Mouse (Mus musculus): ENCODE results near the gene Bhlhe41. TPM values are rescaled to one million over a fixed set of nuclear protein-coding genes. Genes with fewer than 3 reads are reported as not detected.

Gene Bhlhe41
- polyA plus RNA-seq, 1 experiment from 2014 or later, result 8.5 TPM

DNA sequence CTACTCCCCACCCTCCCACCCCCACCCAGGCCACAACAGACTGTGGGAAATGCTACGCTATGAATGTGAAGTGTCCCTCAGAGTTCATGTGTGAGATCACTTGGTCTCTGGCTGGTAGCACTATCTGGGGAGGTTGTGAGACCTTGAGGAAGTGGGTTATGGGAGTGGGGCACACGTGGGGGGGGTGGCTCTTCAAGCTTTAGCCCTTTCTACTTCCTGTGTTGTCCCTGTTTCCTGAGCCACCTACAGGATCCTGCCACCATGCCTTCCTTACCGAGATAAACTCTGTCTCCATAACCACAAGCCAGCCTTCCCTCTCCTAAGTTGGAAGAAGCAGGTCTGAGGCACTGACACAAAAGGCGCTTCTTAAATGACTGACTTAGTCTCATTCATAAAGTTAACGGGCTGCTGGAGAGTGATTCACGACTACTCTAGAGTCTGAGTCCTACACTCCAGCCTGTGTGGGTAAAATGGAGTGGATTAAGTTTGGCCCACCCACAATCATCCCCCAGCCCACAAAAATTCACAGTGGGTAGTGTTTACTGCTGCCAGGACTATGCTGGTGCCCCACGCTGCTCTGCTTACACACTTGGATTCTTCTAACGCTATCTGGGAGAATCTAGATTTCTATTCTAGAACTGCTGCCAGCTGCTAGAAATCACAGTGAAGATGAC, 29.4 kb upstream of the Bhlhe41 start:
- ATAC-seq (replicated peaks; ENCODE audit: insufficient number of reproducible peaks, low FRiP score, low TSS enrichment), result no peak
- H3K9ac ChIP-seq (ENCODE audit: low read depth, low read length), result no peak overlapping the region
- H3K36me3 ChIP-seq (ENCODE audit: control insufficient read depth, insufficient read depth, low read length), result no peaks in the 10 kb centered on the region
- 0 out of 2 replicates have a peak, but pooled peaks cover 2% of the 10 kb centered on the region for H3K4me1 ChIP-seq (ENCODE audit: control insufficient read depth, insufficient read depth, low read length)
- H3K27me3 ChIP-seq (ENCODE audit: control insufficient read depth, insufficient read depth, low read length), result no peaks in the 10 kb centered on the region
- H3K4me2 ChIP-seq, result no peak overlapping the region
- H3K27ac ChIP-seq (ENCODE audit: low read depth, low read length), result no peak overlapping the region
- H3K9me3 ChIP-seq (replicated peaks; ENCODE audit: control insufficient read depth, low read length), result no peaks in the 10 kb centered on the region
- H3K4me3 ChIP-seq (ENCODE audit: low read depth, low read length), result no peak overlapping the region
- WGBS (ENCODE audit: insufficient replicate concordance), result 68% methylated on average over 8 of the region's 8 CpGs

DNA sequence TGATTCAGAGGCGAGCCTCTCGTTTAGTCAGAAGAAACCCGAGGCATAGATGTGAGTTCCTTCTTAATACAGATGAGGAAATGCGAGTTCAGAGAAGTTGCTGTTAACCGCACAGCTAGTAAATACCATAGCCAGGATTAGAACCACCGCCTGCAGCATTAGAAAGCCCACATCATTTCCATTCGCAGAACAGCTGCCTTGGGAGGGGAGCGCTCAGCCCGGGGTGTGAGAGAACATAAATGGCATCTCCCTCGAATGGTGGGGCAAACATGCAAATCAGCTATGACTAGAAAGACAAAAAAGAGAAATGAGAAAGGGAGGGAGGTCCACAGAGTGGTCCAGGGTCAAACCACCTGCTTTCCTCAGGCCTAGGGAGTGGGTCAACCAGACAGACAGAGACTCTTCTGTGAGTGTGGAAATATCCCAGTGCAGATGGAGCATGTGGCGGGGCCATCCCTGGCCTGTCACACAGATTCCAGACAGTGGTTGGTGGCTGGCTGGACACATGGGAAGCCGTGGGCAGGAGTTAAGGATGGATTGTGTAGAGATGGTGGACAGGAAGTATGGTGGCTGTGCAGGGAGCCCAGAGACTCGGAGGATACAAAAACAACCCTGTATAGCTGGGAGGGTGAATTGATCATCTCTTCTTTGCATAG, 28.1 kb upstream of the Bhlhe41 start:
- no peak for ATAC-seq (replicated peaks; ENCODE audit: insufficient number of reproducible peaks, low FRiP score, low TSS enrichment)
- Histone ChIP-seq H3K9ac (ENCODE audit: low read depth, low read length) (no peak overlapping the region), H3K9me3 (replicated peaks; ENCODE audit: control insufficient read depth, low read length) (no peaks in the 10 kb centered on the region), H3K4me3 (ENCODE audit: low read depth, low read length) (no peak overlapping the region), H3K4me2 (no peak overlapping the region), H3K27me3 (ENCODE audit: control insufficient read depth, insufficient read depth, low read length) (no peaks in the 10 kb centered on the region), H3K36me3 (ENCODE audit: control insufficient read depth, insufficient read depth, low read length) (no peaks in the 10 kb centered on the region), H3K27ac (ENCODE audit: low read depth, low read length) (no peak overlapping the region), H3K4me1 (ENCODE audit: control insufficient read depth, insufficient read depth, low read length) (0 out of 2 replicates have a peak, but pooled peaks cover 2% of the 10 kb centered on the region)
- WGBS (ENCODE audit: insufficient replicate concordance), result 77% methylated on average over 13 of the region's 13 CpGs

DNA sequence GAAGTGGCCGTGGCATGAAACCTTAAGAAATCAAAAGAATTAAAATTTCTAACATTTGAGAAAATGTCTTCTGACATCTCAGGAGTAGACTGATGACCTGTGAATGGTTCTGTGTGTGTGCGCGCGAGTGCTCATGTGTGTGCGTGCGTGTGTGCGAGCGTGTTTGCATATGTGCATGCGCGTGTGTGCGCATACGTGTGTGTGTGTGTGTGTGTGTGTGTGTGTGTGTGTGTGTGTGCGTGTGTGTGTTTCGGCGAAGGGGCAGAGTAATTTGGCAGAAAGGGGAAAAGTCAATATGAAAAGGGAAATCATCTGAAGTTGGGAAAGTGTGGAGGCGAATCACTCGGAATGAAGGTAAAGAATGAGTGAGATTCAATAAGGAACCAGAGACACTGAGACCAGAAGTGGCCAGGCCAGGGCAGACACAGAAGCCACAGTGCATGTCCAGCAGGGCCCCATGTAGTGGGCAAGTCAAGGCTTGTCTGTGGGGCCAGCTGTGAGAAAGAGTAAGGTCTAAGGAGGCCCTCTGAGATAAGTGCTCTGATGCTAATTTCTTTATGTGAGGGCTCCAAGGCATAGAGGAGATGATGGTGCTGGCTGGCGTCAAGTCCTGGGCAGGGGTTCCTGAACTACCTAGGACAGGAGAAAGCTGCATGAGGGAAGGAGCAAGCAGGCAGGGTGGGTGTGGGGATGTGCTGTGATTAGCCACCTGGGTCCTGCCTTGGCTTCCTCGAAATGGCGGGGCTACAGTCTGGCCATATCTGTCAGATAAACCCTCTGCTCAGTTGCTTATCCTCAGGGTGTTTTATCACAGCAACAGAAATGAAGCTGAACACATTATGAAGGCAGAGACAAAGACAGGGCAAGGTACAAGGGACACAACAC, 27.3 kb upstream of the Bhlhe41 start:
- H3K9ac ChIP-seq (ENCODE audit: low read depth, low read length), result no peak overlapping the region
- H3K36me3 ChIP-seq (ENCODE audit: control insufficient read depth, insufficient read depth, low read length), result no peaks in the 10 kb centered on the region
- H3K27me3 ChIP-seq (ENCODE audit: control insufficient read depth, insufficient read depth, low read length), result no peaks in the 10 kb centered on the region
- no peak for ATAC-seq (replicated peaks; ENCODE audit: insufficient number of reproducible peaks, low FRiP score, low TSS enrichment)
- 88% methylated on average over 20 of the region's 20 CpGs for WGBS (ENCODE audit: insufficient replicate concordance)
- H3K9me3 ChIP-seq (replicated peaks; ENCODE audit: control insufficient read depth, low read length), result no peaks in the 10 kb centered on the region
- H3K4me1 ChIP-seq (ENCODE audit: control insufficient read depth, insufficient read depth, low read length), result 0 out of 2 replicates have a peak, but pooled peaks cover 2% of the 10 kb centered on the region
- H3K4me2 ChIP-seq, result no peak overlapping the region
- no peak overlapping the region for H3K27ac ChIP-seq (ENCODE audit: low read depth, low read length)
- H3K4me3 ChIP-seq (ENCODE audit: low read depth, low read length), result no peak overlapping the region

DNA sequence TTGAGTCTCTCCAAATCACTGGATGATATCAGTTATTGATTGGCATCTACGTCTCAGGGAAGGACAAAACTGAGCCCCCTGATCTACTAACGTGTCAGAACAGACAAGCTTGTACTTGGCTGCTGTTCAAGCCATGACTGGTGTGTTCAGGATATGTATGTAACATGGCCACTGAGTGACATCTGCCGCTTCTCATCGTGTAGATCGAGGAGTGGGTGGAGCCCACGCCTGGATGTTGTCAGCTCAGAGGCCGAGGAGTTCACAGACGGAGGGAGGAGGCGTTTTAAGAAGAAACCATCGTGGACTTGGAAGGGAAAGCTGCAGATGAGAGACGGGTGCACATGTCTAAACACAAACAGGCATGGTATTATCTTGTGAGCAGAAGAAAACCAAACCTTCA, 26.6 kb upstream of the Bhlhe41 start:
- ATAC-seq (replicated peaks; ENCODE audit: insufficient number of reproducible peaks, low FRiP score, low TSS enrichment), result no peak
- Histone ChIP-seq H3K36me3 (ENCODE audit: control insufficient read depth, insufficient read depth, low read length) (no peaks in the 10 kb centered on the region), H3K27ac (ENCODE audit: low read depth, low read length) (no peak overlapping the region), H3K4me2 (no peak overlapping the region), H3K4me3 (ENCODE audit: low read depth, low read length) (no peak overlapping the region), H3K4me1 (ENCODE audit: control insufficient read depth, insufficient read depth, low read length) (peaks cover 3% of the 10 kb centered on the region), H3K27me3 (ENCODE audit: control insufficient read depth, insufficient read depth, low read length) (no peaks in the 10 kb centered on the region), H3K9me3 (replicated peaks; ENCODE audit: control insufficient read depth, low read length) (no peaks in the 10 kb centered on the region), H3K9ac (ENCODE audit: low read depth, low read length) (no peak overlapping the region)
- WGBS (ENCODE audit: insufficient replicate concordance), result 74% methylated on average over 11 of the region's 11 CpGs

DNA sequence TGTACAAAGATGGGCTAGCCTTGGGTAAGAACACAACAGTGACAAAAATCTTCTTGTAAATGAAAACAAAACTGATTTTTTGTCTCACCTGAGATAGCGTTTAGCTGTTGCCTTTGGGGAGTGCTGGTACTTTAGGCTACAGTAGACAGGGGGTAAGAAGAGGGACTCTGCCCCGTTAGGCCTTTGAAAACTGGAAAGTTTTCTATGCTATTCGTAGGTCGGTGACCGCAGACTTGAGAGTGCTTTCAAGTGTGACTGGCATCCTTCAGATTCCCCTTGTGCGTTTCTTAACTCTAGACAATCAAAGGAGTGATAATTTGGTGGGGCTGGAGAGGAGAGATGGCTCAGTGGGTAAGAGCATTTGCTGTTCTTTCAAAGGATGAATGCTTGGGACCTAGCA, 22.4 kb upstream of the Bhlhe41 start:
- 75% methylated on average over 6 of the region's 6 CpGs for WGBS (ENCODE audit: insufficient replicate concordance)
- no peak overlapping the region for H3K4me3 ChIP-seq (ENCODE audit: low read depth, low read length)
- H3K27ac ChIP-seq (ENCODE audit: low read depth, low read length), result no peak overlapping the region
- H3K36me3 ChIP-seq (ENCODE audit: control insufficient read depth, insufficient read depth, low read length), result no peaks in the 10 kb centered on the region
- no peak for ATAC-seq (replicated peaks; ENCODE audit: insufficient number of reproducible peaks, low FRiP score, low TSS enrichment)
- no peak overlapping the region for H3K4me2 ChIP-seq
- no peak overlapping the region for H3K9ac ChIP-seq (ENCODE audit: low read depth, low read length)
- peaks cover 10% of the 10 kb centered on the region for H3K4me1 ChIP-seq (ENCODE audit: control insufficient read depth, insufficient read depth, low read length)
- H3K9me3 ChIP-seq (replicated peaks; ENCODE audit: control insufficient read depth, low read length), result no peaks in the 10 kb centered on the region
- no peaks in the 10 kb centered on the region for H3K27me3 ChIP-seq (ENCODE audit: control insufficient read depth, insufficient read depth, low read length)

DNA sequence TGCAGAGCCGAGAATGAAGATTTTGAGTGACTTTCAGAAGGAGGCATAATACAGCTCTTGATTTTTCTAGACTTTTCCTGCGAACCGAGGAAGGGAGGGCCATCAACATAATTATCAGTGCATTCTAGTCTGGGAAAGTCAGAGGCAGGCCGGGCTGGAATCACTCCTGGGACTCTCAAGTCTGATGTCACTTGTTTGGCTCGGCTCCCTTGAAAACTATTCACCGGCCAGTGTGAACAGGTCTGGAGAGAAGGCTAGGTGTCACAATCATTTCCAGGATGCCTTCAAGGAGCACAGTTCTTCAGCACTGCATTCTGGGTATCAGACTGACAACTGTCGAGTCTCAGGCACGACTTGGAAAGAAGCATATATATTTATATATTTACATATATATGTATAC, 20.9 kb upstream of the Bhlhe41 start:
- H3K36me3 ChIP-seq (ENCODE audit: control insufficient read depth, insufficient read depth, low read length), result no peaks in the 10 kb centered on the region
- no peak overlapping the region for H3K4me3 ChIP-seq (ENCODE audit: low read depth, low read length)
- no peaks in the 10 kb centered on the region for H3K9me3 ChIP-seq (replicated peaks; ENCODE audit: control insufficient read depth, low read length)
- peaks cover 10% of the 10 kb centered on the region for H3K4me1 ChIP-seq (ENCODE audit: control insufficient read depth, insufficient read depth, low read length)
- WGBS (ENCODE audit: insufficient replicate concordance), result 39% methylated on average over 8 of the region's 8 CpGs
- 0 out of 2 replicates have a peak, but pooled peaks have one; percentile 52 for ATAC-seq (replicated peaks; ENCODE audit: insufficient number of reproducible peaks, low FRiP score, low TSS enrichment)
- H3K27me3 ChIP-seq (ENCODE audit: control insufficient read depth, insufficient read depth, low read length), result no peaks in the 10 kb centered on the region
- H3K4me2 ChIP-seq, result no peak overlapping the region
- H3K27ac ChIP-seq (ENCODE audit: low read depth, low read length), result peak overlapping the region; percentile 35; the same call in 1 of the 2 replicates
- no peak overlapping the region for H3K9ac ChIP-seq (ENCODE audit: low read depth, low read length)

DNA sequence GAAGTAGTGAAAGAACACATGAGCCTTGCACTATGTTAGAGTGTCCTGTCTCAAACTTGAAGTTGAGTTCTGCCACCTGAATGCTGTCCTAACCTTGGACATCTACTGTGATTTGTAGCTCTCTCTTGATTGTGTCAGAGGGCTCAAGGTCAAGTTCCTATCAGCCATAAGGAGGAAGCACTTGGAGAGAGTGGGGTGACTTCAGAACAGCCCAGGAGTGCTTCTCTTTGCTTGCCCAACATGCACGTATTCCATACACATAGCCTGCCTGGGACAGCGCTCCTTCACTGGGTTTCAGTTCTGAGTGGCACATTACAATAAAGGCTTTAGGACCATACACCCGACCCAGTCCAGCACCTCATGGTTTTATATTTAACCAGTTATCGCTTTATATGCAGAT, 19.7 kb upstream of the Bhlhe41 start:
- no peak for ATAC-seq (replicated peaks; ENCODE audit: insufficient number of reproducible peaks, low FRiP score, low TSS enrichment)
- Histone ChIP-seq H3K4me2 (no peak overlapping the region), H3K4me1 (ENCODE audit: control insufficient read depth, insufficient read depth, low read length) (peaks cover 10% of the 10 kb centered on the region), H3K27ac (ENCODE audit: low read depth, low read length) (no peak overlapping the region), H3K9ac (ENCODE audit: low read depth, low read length) (no peak overlapping the region), H3K36me3 (ENCODE audit: control insufficient read depth, insufficient read depth, low read length) (no peaks in the 10 kb centered on the region), H3K9me3 (replicated peaks; ENCODE audit: control insufficient read depth, low read length) (no peaks in the 10 kb centered on the region), H3K27me3 (ENCODE audit: control insufficient read depth, insufficient read depth, low read length) (no peaks in the 10 kb centered on the region), H3K4me3 (ENCODE audit: low read depth, low read length) (no peak overlapping the region)
- WGBS (ENCODE audit: insufficient replicate concordance), result 78% methylated on average over 4 of the region's 4 CpGs

DNA sequence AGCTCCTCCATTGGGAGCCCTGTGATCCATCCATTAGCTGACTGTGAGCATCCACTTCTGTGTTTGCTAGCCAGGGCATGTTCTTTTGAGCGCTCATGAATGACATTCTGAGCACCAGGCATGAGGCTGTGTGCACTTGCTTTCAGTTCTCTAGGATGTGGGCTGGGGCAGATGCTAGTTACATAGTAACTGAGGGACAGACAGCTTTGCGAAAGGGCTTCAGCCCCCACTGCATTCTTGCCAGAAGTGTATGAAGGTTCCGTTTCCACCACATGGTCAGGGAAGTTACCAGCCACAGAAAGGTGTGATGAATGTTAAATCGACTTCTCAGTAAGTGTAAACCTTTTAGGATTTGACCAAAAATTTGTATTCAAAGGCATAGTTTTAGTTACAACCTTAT, 18.3 kb upstream of the Bhlhe41 start:
- no peak overlapping the region for H3K9ac ChIP-seq (ENCODE audit: low read depth, low read length)
- no peak for ATAC-seq (replicated peaks; ENCODE audit: insufficient number of reproducible peaks, low FRiP score, low TSS enrichment)

More for the DNA sequence above, 18.3 kb upstream of the Bhlhe41 start:
- Histone ChIP-seq H3K4me2 (no peak overlapping the region), H3K9me3 (replicated peaks; ENCODE audit: control insufficient read depth, low read length) (no peaks in the 10 kb centered on the region), H3K4me3 (ENCODE audit: low read depth, low read length) (no peak overlapping the region), H3K4me1 (ENCODE audit: control insufficient read depth, insufficient read depth, low read length) (peaks cover 10% of the 10 kb centered on the region), H3K27ac (ENCODE audit: low read depth, low read length) (no peak overlapping the region), H3K36me3 (ENCODE audit: control insufficient read depth, insufficient read depth, low read length) (no peaks in the 10 kb centered on the region), H3K27me3 (ENCODE audit: control insufficient read depth, insufficient read depth, low read length) (no peaks in the 10 kb centered on the region)
- WGBS (ENCODE audit: insufficient replicate concordance), result 79% methylated on average over 4 of the region's 4 CpGs

Data from heart, embryonic 11.5 days (tissue).